Mouse (Mus musculus): ENCODE data around the gene Eif4g1. TPM values are rescaled to one million over a fixed set of nuclear protein-coding genes. Genes with fewer than 3 reads are reported as not detected.
A peak's percentile ranks its signal among the peaks of the same experiment; 100 is the strongest.

Eif4g1 gene
- total RNA-seq, 2 experiments from 2014 or later, result 358 to 386 TPM

DNA sequence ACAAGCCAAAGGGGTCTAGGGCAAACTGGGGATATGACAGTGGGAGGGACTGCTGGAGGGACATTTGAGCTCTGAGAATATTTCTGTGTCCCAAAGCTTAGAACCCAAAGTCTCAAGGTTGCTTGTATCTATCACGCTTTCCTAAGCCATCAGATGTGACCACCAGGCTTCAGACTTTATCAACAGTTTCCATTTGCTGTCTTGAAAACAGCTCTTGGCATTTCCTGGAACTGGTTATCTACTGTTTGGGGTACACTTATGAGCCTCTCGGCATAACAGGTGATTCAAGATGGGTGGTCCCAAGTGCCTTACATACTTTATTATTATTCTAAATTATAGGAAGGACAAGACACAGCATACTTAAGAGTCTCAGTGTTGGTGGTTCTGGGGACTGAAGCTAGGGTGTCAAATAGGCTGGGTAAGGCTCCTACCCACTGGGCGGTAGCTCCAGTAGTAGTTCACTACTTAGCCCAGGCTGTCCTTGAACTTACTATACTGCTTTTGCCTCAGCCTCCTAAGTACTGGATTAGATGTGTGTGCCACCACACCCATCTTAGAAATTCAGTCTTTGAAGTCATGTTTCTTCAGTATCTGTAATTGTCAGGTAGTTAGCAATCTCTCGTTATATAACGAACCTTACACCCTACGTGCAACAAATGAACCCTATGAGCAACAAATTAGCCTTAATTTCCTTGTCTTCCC, 35.7 kb downstream of the Eif4g1 start:
- no peak for DNase-seq (ENCODE audit: low spot score in 2 of 2)

DNA sequence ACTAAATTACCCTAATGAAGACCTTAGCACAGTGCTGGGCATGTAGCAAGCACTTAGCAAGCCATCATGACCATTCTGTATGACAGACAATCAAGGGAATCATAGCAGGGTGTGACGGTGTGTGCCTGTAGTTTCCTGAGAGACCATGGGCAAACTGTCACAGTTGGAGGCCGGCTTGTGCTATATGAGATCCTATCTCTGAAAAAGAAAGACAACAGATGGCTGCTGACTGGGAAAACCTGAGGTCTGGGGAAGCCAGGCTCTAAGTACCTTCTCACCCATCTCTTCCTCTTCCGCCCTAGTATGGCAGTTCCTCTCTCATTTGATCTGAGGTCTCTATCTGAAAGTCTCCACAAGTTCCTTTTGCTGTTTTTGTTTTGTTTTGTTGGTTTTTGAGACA, 37.7 kb downstream of the Eif4g1 start:
- no peak for DNase-seq (ENCODE audit: low spot score in 2 of 2)

DNA sequence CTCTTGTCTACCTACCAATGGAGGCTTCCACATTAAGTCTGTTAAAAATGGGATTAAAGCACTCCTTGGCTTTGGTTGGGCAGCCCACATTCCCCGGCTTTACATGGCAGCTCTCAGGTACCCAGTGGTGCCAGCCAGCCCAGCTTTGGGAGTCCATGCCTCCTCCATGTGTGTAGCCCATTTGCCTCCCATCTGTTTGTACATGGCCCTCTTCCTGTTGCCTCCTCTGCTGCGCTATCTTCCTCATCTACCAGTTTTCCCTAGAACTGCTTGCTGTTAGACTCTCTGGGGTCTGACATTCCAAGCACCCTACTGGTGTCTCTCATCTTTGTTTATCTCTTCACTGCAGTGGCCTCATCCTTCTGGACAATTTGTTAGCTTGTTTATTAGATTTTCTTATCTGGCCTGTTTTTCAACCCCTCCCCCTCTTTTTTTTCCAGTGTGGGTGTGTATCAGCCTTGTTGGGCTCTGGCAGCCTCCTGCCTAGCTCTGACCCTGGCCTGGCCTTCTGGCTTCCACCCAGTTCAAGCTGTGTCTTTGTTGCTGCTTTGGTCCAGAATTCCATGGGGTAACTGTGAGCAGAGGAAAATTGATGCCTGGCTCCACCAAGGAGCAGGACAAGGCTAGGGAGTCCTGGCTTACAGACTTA, 38.4 kb downstream of the Eif4g1 start:
- DNase-seq (ENCODE audit: low spot score in 2 of 2), result no peak

DNA sequence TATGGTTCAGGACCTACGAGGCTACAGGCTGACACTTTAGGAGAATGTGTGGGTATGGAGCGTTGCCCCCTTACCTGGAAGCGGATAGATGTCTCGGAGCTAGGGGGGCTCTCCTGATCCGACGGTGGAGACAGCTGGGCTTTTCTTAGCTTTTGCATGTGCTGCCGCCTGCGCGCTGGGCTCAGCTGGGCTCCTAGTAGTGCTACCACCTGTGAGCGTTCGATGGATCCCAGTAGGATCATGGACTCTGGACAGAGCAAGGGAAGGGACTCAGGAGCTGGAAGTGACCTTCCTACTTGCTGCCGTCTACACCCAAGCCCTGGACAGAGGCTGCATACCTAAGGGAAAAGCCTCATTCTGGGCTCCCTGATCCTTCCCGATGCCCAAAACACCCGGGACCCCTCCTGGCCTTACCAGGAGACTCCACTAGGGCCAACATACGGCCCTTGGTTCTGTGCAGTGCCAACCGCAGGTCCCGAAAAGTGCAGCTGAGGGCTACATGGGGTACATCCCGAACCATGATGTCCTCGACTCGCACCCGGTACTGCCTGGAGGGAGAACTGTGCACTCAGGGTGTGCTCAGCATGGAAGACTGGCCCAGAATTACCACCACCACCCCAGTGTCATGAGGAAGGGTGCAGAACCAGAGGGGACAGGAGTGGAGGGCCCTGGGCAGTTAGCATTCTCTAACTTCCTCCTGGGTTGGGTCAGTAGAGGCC, 40.3 kb downstream of the Eif4g1 start:
- DNase-seq (ENCODE audit: low spot score in 2 of 2), result no peak

DNA sequence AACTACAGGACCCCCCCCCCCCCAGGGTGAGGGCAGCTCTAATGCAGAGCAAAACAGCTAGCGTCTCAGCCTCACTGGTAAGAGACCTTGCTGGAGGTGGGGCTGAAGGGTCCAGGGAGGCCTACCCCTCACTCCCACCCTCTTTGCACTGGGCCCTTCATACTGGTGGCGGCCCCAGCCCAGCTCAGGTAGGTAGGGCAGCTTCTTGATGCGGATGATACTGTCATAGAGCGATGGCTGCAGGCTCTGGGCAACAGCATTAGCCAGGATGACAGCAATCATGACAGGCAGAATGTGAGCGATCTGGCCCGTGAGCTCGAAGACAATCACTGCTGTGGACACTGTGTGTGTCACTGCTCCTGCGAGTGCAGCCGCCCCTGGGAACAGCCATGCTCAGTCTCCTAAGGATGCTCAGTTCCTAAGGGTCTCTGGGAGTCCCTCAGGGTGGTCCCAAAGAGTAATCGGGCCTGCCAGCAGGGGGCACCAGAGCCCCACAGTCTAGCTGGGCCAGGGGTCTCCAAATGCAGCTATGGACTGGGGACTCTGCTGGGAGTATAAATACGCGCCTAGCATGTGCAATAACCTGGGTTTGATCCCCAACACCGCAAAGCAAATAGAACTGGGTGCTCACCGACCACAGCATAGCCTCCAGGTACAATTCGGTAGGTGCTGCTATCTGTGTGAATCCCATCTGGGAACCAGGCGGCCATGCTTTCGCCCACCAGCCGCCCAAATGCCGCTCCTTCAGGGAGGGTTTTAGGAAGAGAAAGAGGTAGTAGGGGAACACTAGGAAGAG, 41.0 kb downstream of the Eif4g1 start:
- no peak for DNase-seq (ENCODE audit: low spot score in 2 of 2)

DNA sequence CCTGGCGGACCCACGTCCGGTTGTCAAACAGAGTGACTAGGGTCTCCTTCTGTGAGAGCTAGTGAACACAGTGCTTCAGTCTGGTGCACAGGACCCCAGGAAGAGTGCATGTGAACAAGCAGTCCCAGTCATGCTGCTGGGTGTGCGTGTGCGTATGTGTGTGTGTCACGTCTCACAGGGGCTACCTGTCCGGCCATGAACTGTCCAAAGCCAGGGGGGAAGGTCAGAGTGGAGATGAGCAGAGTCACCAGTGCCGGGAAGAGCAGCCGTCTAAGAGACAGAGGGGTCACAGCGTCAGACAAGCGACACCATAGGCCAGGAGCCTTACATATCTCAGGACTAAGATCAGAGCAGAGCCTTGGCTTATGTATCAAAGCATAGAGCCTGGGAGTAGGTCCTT, 42.3 kb downstream of the Eif4g1 start:
- DNase-seq (ENCODE audit: low spot score in 2 of 2), result no peak

DNA sequence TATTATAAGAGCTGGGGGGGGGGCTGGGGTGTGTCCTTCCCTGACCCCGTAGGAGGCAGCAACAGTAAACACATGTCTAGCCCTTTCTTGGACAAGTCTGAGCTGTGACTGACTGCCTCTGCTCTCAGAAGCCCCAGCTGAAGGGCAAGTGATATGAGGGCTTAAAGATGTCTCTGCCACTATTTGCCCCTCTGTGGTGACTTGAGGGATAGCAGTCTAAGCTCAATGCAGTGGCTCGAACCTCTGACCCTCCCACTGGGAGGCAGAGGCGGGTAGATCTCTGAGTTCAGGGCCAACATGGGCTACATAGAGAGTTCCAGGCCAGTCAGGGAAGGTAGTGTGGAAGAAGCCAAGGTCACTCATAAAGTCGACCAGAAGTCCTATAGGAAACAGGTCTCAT, 42.7 kb downstream of the Eif4g1 start:
- no peak for DNase-seq (ENCODE audit: low spot score in 2 of 2)

DNA sequence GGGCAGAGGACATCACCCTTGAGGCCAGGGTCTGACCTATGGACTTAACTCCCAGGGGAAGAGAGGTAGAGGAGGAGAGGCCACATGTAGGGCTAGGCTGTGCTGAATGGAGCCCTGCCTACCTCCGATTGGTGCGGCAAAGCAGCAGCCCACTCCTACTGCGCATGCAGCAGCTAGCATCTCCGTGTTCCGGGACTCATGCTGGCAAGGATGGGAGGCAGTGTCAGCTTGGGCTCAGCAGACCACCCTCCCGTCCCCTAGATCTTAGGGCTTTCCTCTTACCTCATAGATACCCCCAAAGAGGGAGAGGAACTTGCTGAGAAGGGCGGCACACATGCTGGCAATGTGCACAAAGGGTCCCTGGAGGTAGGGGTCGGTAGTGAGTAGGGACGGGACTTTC, 44.1 kb downstream of the Eif4g1 start:
- no peak for DNase-seq (ENCODE audit: low spot score in 2 of 2)

DNA sequence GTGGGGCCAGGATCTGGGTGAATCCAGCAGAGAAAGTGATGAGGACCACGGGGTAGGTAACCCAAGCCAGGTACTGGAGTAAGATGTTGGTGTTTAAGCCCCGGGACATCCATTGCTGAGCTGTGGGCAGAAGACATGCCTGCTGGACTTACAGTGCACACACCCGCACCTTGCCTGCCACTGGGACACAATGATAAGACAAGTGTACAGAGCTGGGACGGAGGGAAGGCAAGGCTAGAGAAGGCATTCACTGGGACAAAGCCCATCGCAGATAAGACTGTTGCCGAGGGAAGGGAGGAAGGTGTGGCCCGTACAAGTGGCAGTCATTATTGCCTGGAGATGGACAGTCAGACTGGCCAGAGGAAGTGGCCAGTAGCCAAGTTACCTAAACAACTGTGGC, 44.8 kb downstream of the Eif4g1 start:
- DNase-seq (ENCODE audit: low spot score in 2 of 2), result no peak

DNA sequence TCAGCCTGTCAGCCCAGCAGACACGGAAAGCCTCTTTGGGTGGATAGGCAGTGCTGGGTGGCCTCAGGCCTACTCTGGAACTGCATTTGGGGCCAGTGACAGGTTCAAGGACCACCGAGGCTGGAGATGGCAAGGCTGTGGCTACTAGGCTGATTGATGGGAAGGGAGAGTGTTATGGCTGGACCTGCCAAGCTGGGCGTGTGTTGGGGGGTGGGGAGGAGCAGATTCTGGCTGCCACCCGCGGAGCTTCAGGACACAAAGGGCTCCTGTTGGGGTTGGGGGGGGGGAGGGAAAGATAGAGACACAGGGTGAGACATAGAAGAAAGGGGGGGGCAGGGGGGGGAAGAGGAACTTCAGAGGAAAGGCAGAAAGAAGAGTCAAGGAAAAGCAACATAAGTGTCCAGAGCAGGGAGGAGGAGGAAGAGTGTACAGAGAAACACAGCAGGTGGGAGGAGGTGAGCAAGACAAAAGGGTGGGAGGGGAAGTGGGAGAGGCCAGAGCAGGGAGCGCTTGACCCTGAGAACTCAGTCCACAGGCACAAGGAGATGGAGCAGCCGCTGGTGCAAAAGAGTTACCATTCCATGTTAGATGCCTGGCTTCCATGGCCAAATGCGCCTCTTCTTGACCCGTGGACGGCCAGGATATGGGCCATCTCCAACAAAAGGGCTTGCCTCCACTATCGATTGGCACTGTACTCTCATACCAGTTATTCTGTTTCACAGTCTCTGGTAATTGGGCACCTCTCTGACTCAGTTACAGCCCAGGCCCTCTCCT, 46.4 kb downstream of the Eif4g1 start:
- DNase-seq (ENCODE audit: low spot score in 2 of 2), result no peak

DNA sequence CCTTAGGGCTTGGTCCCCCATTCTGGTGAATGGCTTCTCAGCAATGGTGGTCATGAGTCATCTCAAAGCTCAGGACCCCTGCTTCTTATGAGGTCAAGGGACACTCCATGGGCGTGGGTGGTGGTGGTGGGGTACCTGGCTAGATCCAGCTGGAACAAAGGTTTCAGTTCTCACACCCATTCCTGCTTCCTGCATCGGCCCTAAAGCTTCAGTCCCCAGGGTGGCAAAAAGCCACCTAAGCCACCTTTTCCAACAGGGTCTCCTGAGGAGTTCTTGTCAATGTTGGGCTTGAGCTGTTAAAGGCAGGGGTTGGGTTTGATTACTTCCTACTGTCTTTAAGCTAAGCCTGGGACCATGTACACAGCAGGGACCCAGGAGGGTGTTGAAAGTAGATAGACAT, 47.0 kb downstream of the Eif4g1 start:
- no peak for DNase-seq (ENCODE audit: low spot score in 2 of 2)

DNA sequence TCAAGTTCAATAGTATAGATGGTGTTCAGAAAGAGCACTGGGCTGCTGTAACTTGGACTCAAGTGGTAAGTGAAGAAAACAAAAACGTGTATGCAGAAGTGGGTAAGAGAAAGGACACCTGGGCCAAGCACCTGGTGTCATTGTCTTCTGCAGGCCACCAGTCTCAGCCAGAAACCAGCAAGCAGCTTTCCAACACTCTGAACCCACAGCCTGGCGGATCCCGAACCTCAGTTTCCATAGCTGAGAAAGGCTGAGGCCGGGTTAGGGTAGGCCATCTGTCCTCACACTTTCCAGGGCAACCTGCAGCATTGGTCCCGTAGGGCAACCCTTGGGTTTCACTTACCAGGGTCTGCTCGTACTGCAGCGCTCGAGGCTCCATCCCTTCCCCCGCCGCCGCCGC, 47.5 kb downstream of the Eif4g1 start:
- no peak for DNase-seq (ENCODE audit: low spot score in 2 of 2)

DNA sequence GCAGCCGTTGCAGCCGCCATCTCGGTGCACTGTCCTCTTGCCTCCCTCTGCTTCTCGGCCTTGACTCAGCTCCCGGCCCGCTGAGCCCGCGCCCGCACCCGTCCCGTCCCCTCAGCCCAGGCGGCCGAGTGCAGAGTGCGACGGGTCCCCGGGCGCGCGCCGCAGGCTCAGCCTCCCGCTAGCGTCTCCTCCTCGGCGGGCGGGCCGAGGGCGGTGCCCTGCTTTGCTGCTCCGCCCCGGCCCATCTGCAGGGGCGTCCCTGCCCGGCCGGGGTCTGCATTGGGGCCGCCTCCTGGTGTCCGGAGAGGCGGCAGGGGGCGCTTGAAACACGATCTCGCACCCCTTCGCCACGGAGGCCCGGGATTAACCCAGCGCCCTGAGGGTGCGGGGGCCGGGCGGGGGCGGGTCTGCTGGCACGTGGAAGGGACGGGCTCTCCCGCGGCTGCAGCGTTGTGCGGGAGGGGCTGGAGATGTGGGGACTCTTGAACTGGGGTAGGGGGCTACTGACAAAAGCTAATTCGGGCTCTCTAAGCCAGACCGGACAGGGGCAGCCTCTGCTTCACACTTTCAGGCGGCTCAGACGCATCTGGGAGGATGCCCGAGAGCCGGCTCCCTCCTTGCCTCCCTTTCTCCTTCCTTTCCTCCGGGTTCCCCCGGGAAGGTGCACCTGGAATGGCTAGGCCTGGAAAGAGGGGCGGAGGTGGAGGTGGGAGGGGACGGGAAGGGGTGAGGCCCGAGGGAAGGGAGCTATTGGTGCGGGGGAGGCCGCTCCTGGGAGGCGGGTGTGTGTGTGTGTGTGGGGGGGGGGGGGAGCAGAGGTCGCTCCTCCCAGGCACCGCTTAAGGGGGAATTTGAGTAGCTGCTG, 48.1 kb downstream of the Eif4g1 start:
- peak; percentile 82 to 88 for DNase-seq (ENCODE audit: low spot score in 2 of 2)

DNA sequence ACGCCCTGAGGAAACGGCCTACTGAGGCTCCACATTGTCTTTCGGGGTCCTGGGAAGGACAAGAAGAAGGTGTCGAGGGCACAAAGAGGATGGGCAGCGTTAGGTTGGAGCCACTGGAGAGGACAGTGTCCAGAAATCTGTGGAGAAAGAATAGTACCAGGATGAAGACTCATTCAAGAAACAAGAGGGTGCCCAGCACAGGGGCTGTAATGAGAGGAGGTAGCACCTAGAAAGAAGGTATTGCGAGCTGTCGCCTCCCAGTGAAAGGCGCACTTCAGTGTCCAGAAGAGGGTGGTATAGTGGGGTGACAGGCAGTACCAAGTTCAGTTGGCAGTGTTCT, 48.7 kb downstream of the Eif4g1 start:
- no peak for DNase-seq (ENCODE audit: low spot score in 2 of 2)

DNA sequence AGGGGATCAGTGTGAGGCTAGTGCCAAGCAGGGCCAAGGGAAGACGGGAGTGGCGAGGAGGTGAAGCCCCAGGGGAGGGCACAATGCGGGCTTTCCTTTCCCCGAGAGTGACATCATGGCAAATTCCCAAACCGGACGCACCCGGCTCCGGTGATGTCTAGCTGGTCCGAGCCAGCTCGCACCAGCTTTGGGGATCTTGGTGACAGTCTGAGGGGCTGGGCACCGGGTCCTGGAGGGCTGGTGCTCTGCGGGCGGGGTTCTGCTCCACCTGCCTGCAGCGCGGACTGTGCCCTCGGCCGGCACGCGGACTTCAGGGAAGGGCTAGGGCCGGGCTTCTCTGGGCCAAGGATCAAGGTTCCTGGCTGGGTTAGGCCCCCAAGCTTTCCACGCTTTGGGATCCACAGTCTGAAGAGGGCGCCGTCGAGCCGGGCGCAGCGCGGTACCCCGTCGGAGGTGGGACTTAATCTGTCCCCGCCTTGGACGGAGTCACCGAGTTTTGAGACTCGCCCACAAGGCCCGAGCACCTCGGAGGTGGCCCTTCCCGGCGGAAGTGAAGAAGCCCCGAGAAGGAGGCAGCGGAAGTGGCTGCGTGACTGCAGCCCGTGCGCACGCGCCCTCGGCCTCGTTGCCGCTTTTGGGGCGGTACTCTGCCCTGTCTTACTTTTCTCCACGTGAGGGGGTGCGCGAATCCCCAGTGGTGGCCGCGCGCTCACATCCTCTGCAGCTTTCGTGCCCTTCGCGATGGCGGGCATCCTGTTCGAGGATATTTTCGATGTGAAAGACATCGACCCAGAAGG, 49.3 kb downstream of the Eif4g1 start, which contains the start of the genes Polr2h and Clcn2:
Polr2h (plus strand) TSS at position 485 of the 797 bp plus-strand sequence.
Clcn2 (minus strand) TSS at position 566 of the 797 bp plus-strand sequence.
- DNase-seq (ENCODE audit: low spot score in 2 of 2), result peak; percentile 97 to 98

DNA sequence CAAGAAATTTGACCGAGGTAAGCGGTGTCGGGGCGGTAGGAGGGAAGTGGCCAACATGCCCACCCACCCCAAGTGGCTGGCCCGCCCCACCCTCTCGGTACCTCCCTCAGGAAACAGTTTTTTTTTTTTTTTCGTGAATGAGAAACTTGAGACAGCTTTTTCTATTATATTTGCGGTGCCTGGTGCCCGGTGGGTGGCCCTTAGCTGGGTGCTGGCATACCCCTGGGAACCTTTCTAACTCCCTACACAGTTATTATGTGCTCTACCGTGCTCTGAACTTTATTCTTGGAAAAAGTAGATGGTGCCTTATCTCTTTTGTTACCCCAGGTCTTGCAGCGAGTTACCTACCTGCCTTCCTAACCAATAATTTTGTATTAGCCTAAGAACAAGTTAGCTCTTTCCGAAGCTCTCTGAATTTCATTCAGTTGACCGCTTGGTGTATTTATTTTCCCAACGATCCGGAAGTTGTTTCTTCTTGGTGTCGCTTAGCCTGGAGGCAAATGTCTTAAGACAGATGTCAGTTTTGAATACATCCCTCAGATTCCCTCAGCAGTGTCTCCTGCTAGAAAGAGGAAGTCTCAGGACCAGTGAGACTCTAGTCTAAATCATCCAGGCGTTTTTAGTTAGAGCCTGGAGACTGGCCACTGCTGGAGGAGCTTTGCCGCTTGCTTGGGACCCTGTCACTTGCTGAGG, 50.0 kb downstream of the Eif4g1 start:
- DNase-seq (ENCODE audit: low spot score in 2 of 2), result no peak

DNA sequence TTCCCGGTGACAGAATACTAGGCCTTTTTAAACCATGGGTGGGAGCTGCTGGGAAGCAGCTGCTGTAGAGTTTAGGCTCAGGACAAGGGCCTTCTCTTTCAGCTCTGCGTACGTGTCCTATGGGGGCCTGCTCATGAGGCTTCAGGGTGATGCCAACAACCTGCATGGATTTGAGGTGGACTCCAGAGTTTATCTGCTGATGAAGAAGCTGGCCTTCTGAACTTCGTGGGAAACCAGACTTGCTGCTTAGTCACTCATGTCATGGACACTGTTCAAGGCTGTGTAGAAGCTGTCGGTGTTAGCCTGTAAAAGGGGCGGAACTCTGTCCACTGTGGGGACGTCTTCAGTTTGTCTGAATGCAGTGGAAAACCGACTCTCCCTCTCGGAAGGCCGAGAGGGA, 53.7 kb downstream of the Eif4g1 start:
- no peak for DNase-seq (ENCODE audit: low spot score in 2 of 2)

DNA sequence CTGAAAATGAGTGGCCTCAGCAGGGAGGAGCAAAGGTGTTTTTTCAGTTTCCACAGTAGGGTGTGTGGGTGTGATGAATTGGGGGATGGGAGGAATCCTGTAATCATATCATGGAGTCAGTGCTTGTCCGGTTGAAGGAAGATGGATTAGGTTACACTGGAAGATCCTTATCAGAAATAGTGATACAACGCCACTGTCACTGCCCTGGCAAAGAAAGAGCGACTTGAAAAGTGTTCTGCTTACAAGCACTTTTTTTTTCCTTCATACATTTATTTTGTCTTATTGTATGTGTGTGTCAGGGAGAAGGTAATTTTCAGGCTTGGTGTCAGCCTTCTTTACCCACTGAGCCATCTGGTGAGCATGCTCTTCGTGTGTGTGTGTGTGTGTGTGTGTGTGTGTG, 54.6 kb downstream of the Eif4g1 start:
- no peak for DNase-seq (ENCODE audit: low spot score in 2 of 2)

Measured in adrenal gland, adult 18-20 months (tissue).